Mouse (Mus musculus) CD8-positive naive resting alpha-beta T cell, adult 57 days (primary cell): ENCODE measurements around the gene Dennd2a. TPM values are rescaled to one million over a fixed set of nuclear protein-coding genes. Genes with fewer than 3 reads are reported as not detected.

ENCODE experiments used
- total RNA-seq: library from RNA; stranded (reverse); gene quantifications from one replicate; pipeline ENCODE4 v1.2.4, GENCODE M21; 2023

Dennd2a gene
- total RNA-seq: 0.28 TPM

GRCm38 (mm10) chr6:39557723-39558261 lies at the start of gene Dennd2a:
TSS of gene Dennd2a (minus strand) at chr6:39557867.

GRCm38 (mm10) chr6:39592401-39593214 lies 34.9 kb upstream of the Dennd2a start, which contains the start of gene Ndufb2:
TSS of gene Ndufb2 (plus strand) at chr6:39592574.

GRCm38 (mm10) chr6:39585517-39585916 lies 27.9 kb upstream of the Dennd2a start, which contains the start of gene Gm42420:
TSS of gene Gm42420 (plus strand) at chr6:39585753.

GRCm38 (mm10) chr6:39573791-39574554 lies 16.3 kb upstream of the Dennd2a start, which contains the start of gene Adck2:
TSS of gene Adck2 (plus strand) at chr6:39573873.

GRCm38 (mm10) chr6:39419851-39420721 lies 137.6 kb downstream of the Dennd2a start, which contains the start of gene Mkrn1:
TSS of gene Mkrn1 (minus strand) at chr6:39420462.

Other genes with a start within 250 kb of the Dennd2a start
- gene Slc37a3, start 180.2 kb downstream of the Dennd2a start, total RNA-seq: 56.2 TPM
- gene Rab19, start 176.7 kb downstream of the Dennd2a start, total RNA-seq: 8.7 TPM
- gene Mkrn1, start 137.4 kb downstream of the Dennd2a start, total RNA-seq: 123 TPM
- 40.5 TPM for gene Adck2, start 16.0 kb upstream of the Dennd2a start, total RNA-seq
- not detected for gene Gm42420, start 27.9 kb upstream of the Dennd2a start, total RNA-seq
- 40.3 TPM for gene Ndufb2, start 34.7 kb upstream of the Dennd2a start, total RNA-seq
- 33.2 TPM for gene Braf, start 167.6 kb upstream of the Dennd2a start, total RNA-seq